Mouse (Mus musculus): ENCODE data around the gene Zfp36l1.

DNA sequence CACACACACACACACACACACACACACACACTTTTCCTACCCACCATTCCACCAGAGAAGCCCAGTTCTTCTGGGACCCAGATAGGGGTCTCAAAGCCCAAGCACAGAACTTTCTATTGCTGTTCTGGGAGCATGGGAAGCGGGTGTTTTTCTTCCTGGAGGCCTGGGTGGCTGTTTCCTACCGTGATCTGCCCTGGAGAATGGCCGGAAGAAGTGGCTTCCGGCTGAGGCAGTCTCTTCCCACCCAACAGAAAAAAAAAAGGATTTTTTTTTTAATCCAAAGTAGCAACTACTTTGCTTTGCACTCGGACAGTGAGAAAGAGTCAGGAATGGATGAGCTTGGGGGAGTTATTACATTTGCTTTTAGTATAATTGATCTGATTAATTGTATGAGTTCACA lies 22.3 kb downstream of the Zfp36l1 start:
- TF ChIP-seq CTCF (IDR thresholded peaks at IDR 0.05) (no peak), POLR2A (IDR thresholded peaks at IDR 0.05; ENCODE audit: insufficient read depth, low read depth, low read length) (peak; percentile 70)

Data from heart, adult 2 months (tissue).